Mouse (Mus musculus) MEL (cell line): Measurements from ENCODE around the gene Etfbkmt.

Experiments used
- BHLHE40 ChIP-seq: IDR thresholded peaks from 2 replicates; pipeline ENCODE4 v1.6.1; 2012; ENCODE audit warnings: low read depth, mild to moderate bottlenecking, inconsistent platforms, low read length, improper control_type of control experiment, borderline replicate concordance
- CTCF ChIP-seq, 3 experiments: IDR thresholded peaks in 2 of 3; conservative IDR thresholded peaks in 1 of 3; 2 replicates each; pipeline ENCODE4 v1.5.1; 2011 to 2012; ENCODE audit warnings: low read length in 3 of 3, low read depth in 2 of 3, mild to moderate bottlenecking in 2 of 3, improper control_type of control experiment in 1 of 3, inconsistent platforms in 1 of 3, mixed read lengths in 1 of 3, moderate library complexity in 1 of 3; ENCODE audit not compliant: control insufficient read depth in 1 of 3, insufficient read depth in 1 of 3, poor library complexity in 1 of 3, severe bottlenecking in 1 of 3
- MAFK ChIP-seq: IDR thresholded peaks from 2 replicates; pipeline ENCODE4 v1.6.1; 2011; ENCODE audit warnings: low read depth, mild to moderate bottlenecking, low read length, improper control_type of control experiment, borderline replicate concordance
- MXI1 ChIP-seq: IDR thresholded peaks from 2 replicates; pipeline ENCODE4 v1.6.1; 2011; ENCODE audit warnings: mild to moderate bottlenecking, low read depth, low read length, improper control_type of control experiment
- NELFE ChIP-seq: IDR thresholded peaks from 2 replicates; pipeline ENCODE4 v1.6.1; 2011; ENCODE audit warnings: low read depth, low read length, improper control_type of control experiment
- POLR2A ChIP-seq, 2 experiments: IDR thresholded peaks; 2 replicates each; pipeline ENCODE4 v1.6.1; 2011 to 2012; ENCODE audit warnings: low read length in 2 of 2, mild to moderate bottlenecking in 2 of 2, control low read depth in 1 of 2, improper control_type of control experiment in 1 of 2, low read depth in 1 of 2, moderate library complexity in 1 of 2; ENCODE audit not compliant: control insufficient read depth in 1 of 2, insufficient read depth in 1 of 2, poor library complexity in 1 of 2
- TBP ChIP-seq: IDR thresholded peaks from 2 replicates; pipeline ENCODE4 v1.8.0; 2011; ENCODE audit warnings: low read depth, low read length, improper control_type of control experiment
- ZKSCAN1 ChIP-seq: IDR thresholded peaks from 2 replicates; pipeline ENCODE4 v1.6.1; 2012; ENCODE audit warnings: low read depth, mild to moderate bottlenecking, inconsistent platforms, low read length, improper control_type of control experiment, moderate library complexity
- ZMIZ1 ChIP-seq: IDR thresholded peaks from 2 replicates; pipeline ENCODE4 v1.6.1; 2012; ENCODE audit warnings: low read depth, mild to moderate bottlenecking, inconsistent platforms, low read length, improper control_type of control experiment, moderate library complexity

DNA sequence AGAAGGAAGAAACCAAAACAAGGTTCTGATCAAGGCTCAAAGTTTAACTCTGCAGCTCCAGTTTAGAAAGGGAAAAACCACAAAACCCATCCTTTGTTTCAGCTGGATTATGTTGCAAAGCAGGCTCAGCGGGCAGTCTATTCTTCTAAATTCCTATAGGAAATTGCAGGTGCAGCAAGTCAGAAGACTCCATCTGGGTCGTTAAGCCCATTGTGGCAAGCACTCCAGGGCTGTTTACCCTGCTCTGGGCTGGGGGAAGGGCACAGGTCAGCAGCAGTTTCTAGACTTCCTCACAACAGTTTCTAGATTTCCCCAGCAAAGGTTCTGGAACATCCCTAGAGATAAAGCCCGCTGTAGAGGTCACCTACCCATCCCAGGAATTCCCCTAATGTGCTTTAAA is 8.5 kb upstream of the Etfbkmt start:
- no peak for TF ChIP-seq POLR2A (IDR thresholded peaks at IDR 0.05; ENCODE audit: control insufficient read depth in 1 of 2, insufficient read depth in 1 of 2, low read depth in 1 of 2, low read length in 2 of 2, poor library complexity in 1 of 2)
- TF ChIP-seq ZKSCAN1: no peak
- no peak for TF ChIP-seq CTCF (IDR thresholded peaks at IDR 0.05 in 2 of 3, conservative IDR thresholded peaks at IDR 0.05 in 1 of 3; ENCODE audit: control insufficient read depth in 1 of 3, insufficient read depth in 1 of 3, low read depth in 2 of 3, low read length in 3 of 3, poor library complexity in 1 of 3, severe bottlenecking in 1 of 3)
- no peak for TF ChIP-seq MAFK
- TF ChIP-seq NELFE: no peak
- no peak for TF ChIP-seq MXI1
- TF ChIP-seq ZMIZ1: no peak
- TF ChIP-seq BHLHE40: no peak
- no peak for TF ChIP-seq TBP
